ENCODE assay signal across 34 mouse cellular contexts in genomic region chr6:86212871-86213640, GRCm38 (mm10). TPM values are rescaled to one million over a fixed set of nuclear protein-coding genes. Genes with fewer than 3 reads are reported as not detected.
DNase-seq lines count a peak whose midpoint lies in the region; ATAC-seq and TF ChIP-seq lines count a peak whose summit lies in the region.
"Had no signal": no experiment of that assay in that cellular context is flagged by ENCODE, and none has a peak within 500 bp of the region (broad histone marks: within the 10 kb centered on the region; RNA-seq: fewer than 3 reads in every experiment).

No protein-coding gene starts in this region.

- H3K4me1 ChIP-seq in forebrain, postnatal 0 days (ENCODE audit: insufficient read depth) = no peaks in the 10 kb centered on the region
- H3K4me1 ChIP-seq in forebrain, embryonic 12.5 days = peaks cover 11% of the 10 kb centered on the region
- H3K4me1 ChIP-seq in testis, adult 2 months (ENCODE audit: control insufficient read depth, insufficient read depth, low read length) = no peaks in the 10 kb centered on the region; the same call in 1 of the 2 replicates
- H3K4me1 ChIP-seq: hindbrain, embryonic 15.5 days had no signal

- peak overlapping the region; percentile 15; the same call in 1 of the 2 replicates for H3K27ac ChIP-seq in forebrain, postnatal 0 days (ENCODE audit: low read depth, low read length)
- no peak overlapping the region for H3K27ac ChIP-seq in forebrain, embryonic 12.5 days
- H3K27ac ChIP-seq in testis, adult 2 months (ENCODE audit: control insufficient read depth, insufficient read depth, low read depth, low read length) = peak overlapping the region; percentile 19
- H3K27ac ChIP-seq: embryonic facial prominence, embryonic 13.5 days; forebrain, embryonic 10.5 days; hindbrain, embryonic 15.5 days; kidney, embryonic 15.5 days; limb, embryonic 10.5 days; limb, embryonic 15.5 days; liver, embryonic 15.5 days; stomach, embryonic 15.5 days had no signal

- TF ChIP-seq CTCF in forebrain, postnatal 0 days (IDR thresholded peaks at IDR 0.05; ENCODE audit: low read depth) = no peak
- no peak for TF ChIP-seq CTCF in testis, adult 2 months (IDR thresholded peaks at IDR 0.05; ENCODE audit: control insufficient read depth, insufficient read depth, insufficient replicate concordance, low read depth, low read length)

- no peak overlapping the region for H3K4me2 ChIP-seq in forebrain, postnatal 0 days (ENCODE audit: low read depth)
- H3K4me2 ChIP-seq in forebrain, embryonic 12.5 days = no peak overlapping the region
- H3K4me2 ChIP-seq: embryonic facial prominence, embryonic 13.5 days; heart, embryonic 12.5 days; hindbrain, embryonic 15.5 days; kidney, embryonic 15.5 days; limb, embryonic 15.5 days; liver, embryonic 15.5 days; lung, embryonic 14.5 days; stomach, embryonic 15.5 days had no signal

- ATAC-seq in forebrain, postnatal 0 days = no peak
- ATAC-seq in forebrain, embryonic 12.5 days (ENCODE audit: low FRiP score) = no peak
- ATAC-seq: CD4-positive, CD25-positive, alpha-beta regulatory T cell, adult 4 months; forebrain, embryonic 16.5 days; inflammation-experienced regulatory T-cells, adult 6 months had no signal

- H3K27me3 ChIP-seq in forebrain, postnatal 0 days (ENCODE audit: insufficient read depth, low read length) = no peaks in the 10 kb centered on the region
- H3K27me3 ChIP-seq in forebrain, embryonic 12.5 days = peaks cover 5% of the 10 kb centered on the region; the same call in 1 of the 2 replicates
- no peaks in the 10 kb centered on the region for H3K27me3 ChIP-seq in testis, adult 2 months (ENCODE audit: control insufficient read depth, insufficient read depth, low read length)
- H3K27me3 ChIP-seq: embryonic facial prominence, embryonic 13.5 days; heart, embryonic 12.5 days; hindbrain, embryonic 15.5 days; kidney, embryonic 15.5 days; limb, embryonic 15.5 days; liver, embryonic 15.5 days; stomach, embryonic 15.5 days had no signal

- no peak overlapping the region for H3K9ac ChIP-seq in forebrain, postnatal 0 days
- H3K9ac ChIP-seq in forebrain, embryonic 12.5 days = no peak overlapping the region
- H3K9ac ChIP-seq: embryonic facial prominence, embryonic 13.5 days; heart, embryonic 12.5 days; hindbrain, embryonic 15.5 days; kidney, embryonic 15.5 days; limb, embryonic 15.5 days; liver, embryonic 15.5 days; lung, embryonic 14.5 days; stomach, embryonic 15.5 days had no signal

- WGBS in forebrain, postnatal 0 days = 84% methylated on average over 3 of the region's 3 CpGs
- WGBS in forebrain, embryonic 12.5 days = 85% methylated on average over 3 of the region's 3 CpGs

- intact Hi-C loops in left cerebral cortex, postnatal 4 days (cut with DNase I) = no loop called here

- no peak overlapping the region for H3K4me3 ChIP-seq in forebrain, postnatal 0 days (ENCODE audit: low read depth, low read length)
- no peak overlapping the region for H3K4me3 ChIP-seq in forebrain, embryonic 12.5 days (replicated peaks)
- no peak overlapping the region for H3K4me3 ChIP-seq in testis, adult 2 months (ENCODE audit: control insufficient read depth, low read depth, low read length)
- H3K4me3 ChIP-seq: embryonic facial prominence, embryonic 13.5 days; forebrain, embryonic 10.5 days; heart, embryonic 12.5 days; hindbrain, embryonic 15.5 days; kidney, embryonic 15.5 days; limb, embryonic 10.5 days; limb, embryonic 15.5 days; liver, embryonic 15.5 days; stomach, embryonic 15.5 days had no signal

- no peaks in the 10 kb centered on the region for H3K36me3 ChIP-seq in forebrain, postnatal 0 days (ENCODE audit: insufficient read depth)
- H3K36me3 ChIP-seq in forebrain, embryonic 12.5 days (replicated peaks) = no peaks in the 10 kb centered on the region
- no peaks in the 10 kb centered on the region for H3K36me3 ChIP-seq in testis, adult 2 months (ENCODE audit: control insufficient read depth, insufficient read depth, low read length)
- H3K36me3 ChIP-seq: embryonic facial prominence, embryonic 13.5 days; forebrain, embryonic 10.5 days; heart, embryonic 12.5 days; hindbrain, embryonic 15.5 days; kidney, embryonic 15.5 days; limb, embryonic 10.5 days; limb, embryonic 15.5 days; liver, embryonic 15.5 days; stomach, embryonic 15.5 days had no signal

- no peaks in the 10 kb centered on the region for H3K9me3 ChIP-seq in forebrain, postnatal 0 days (ENCODE audit: low read length)
- H3K9me3 ChIP-seq in forebrain, embryonic 12.5 days = no peaks in the 10 kb centered on the region
- H3K9me3 ChIP-seq: embryonic facial prominence, embryonic 13.5 days; forebrain, embryonic 10.5 days; heart, embryonic 12.5 days; hindbrain, embryonic 15.5 days; kidney, embryonic 15.5 days; limb, embryonic 10.5 days; limb, embryonic 15.5 days; liver, embryonic 15.5 days; stomach, embryonic 15.5 days had no signal

- DNase-seq in forebrain, postnatal 0 days = no peak
- DNase-seq in testis, postnatal 10 days (ENCODE audit: low spot score) = no peak
- peak; percentile 19 for DNase-seq in brain, adult 2 months (ENCODE audit: low read depth, low spot score)
- DNase-seq in urinary bladder, adult 2 months (ENCODE audit: low spot score) = no peak
- DNase-seq in left cerebral cortex, postnatal 4 days = no peak
- DNase-seq: cerebellum, adult 11 months; cerebellum, adult 9-10 months; cerebellum, postnatal 36 days; gastrocnemius, postnatal 10 days; heart, adult 11 months; kidney, adult 11 months; kidney, postnatal 36 days; layer of hippocampus, postnatal 36 days; lung, embryonic 14.5 days; lung, postnatal 14 days; midbrain, embryonic 14.5 days; right cerebral cortex, postnatal 25 days; thymus, adult 2 months; thymus, postnatal 36 days had no signal

- no peak for TF ChIP-seq POLR2A in testis, adult 2 months (IDR thresholded peaks at IDR 0.05; ENCODE audit: control insufficient read depth, low read depth, low read length)

RNA-seq across cellular contexts. Expression of gene Tgfa, which starts 18.0 kb away (rescaled TPM):
- 49.5 and 50.8 TPM in 2 replicates for total RNA-seq in forebrain, postnatal 0 days (2014; rRNA removed)
- polyA plus RNA-seq in forebrain, postnatal 0 days (2015; fragmentation: Nextera tagmentation; extraction: Ambion mirVana) = 20.3 and 29.9 TPM in 2 replicates
- polyA plus RNA-seq in forebrain, embryonic 12.5 days (2016; fragmentation: Nextera tagmentation; extraction: Ambion mirVana) = 3.0 and 4.3 TPM in 2 replicates
- 2.1 and 2.7 TPM in 2 replicates for polyA plus RNA-seq in testis, adult 2 months (2012; rRNA removed)
- polyA plus RNA-seq in urinary bladder, adult 2 months (2012; rRNA removed) = 11.4 and 14.3 TPM in 2 replicates
- total RNA-seq in left cerebral cortex, postnatal 4 days (2021) = 10 to 100 TPM; 28.6 TPM
- total RNA-seq: monocyte, adult 5-6 weeks had no signal
